Mouse (Mus musculus) liver, embryonic 14.5 days (tissue): ENCODE data around the gene Cic. TPM values are rescaled to one million over a fixed set of nuclear protein-coding genes. Genes with fewer than 3 reads are reported as not detected.

Source experiments
- ATAC-seq: fragments of 200-750 bp; cut with Nextera tagmentation; 2 replicates; pipeline ENCODE4 v1.8.0; 2017; ENCODE audit warnings: moderate number of reproducible peaks, mild to moderate bottlenecking, moderate library complexity; ENCODE audit not compliant: insufficient read depth
- DNase-seq, 3 experiments: peaks; one replicate each; pipeline ENCODE4 v3.0.0-alpha.2; 2012 to 2013; ENCODE audit warnings: low read depth in 3 of 3, low spot score in 3 of 3
- H3K27ac ChIP-seq: fragments of 300-500 bp; sonication (generic); 2 replicates; pipeline ENCODE4 v1.5.1; 2014; ENCODE audit warnings: moderate library complexity, mild to moderate bottlenecking, control low read depth, inconsistent platforms
- H3K27me3 ChIP-seq: fragments of 300-500 bp; sonication (generic); 2 replicates; pipeline ENCODE4 v1.6.1; 2014; ENCODE audit warnings: mild to moderate bottlenecking, low read length, moderate library complexity; ENCODE audit not compliant: control insufficient read depth, insufficient read depth
- H3K36me3 ChIP-seq: fragments of 300-500 bp; sonication (generic); replicated peaks from 2 replicates; pipeline ENCODE4 v1.6.1; 2014; ENCODE audit warnings: low read depth; ENCODE audit not compliant: control insufficient read depth, insufficient read depth
- H3K4me1 ChIP-seq, 2 experiments: fragments of 200-500 bp in 1 of 2; fragments of 300-500 bp in 1 of 2; sonication (generic) in 1 of 2; replicated peaks; 2 replicates each; pipeline ENCODE4 v1.6.1; 2012 to 2014; ENCODE audit warnings: antibody characterized with exemption in 1 of 2, inconsistent platforms in 1 of 2, low read length in 1 of 2; ENCODE audit not compliant: control insufficient read depth in 2 of 2, insufficient read depth in 2 of 2
- H3K4me2 ChIP-seq: fragments of 300-500 bp; sonication (generic); 2 replicates; pipeline ENCODE4 v1.6.1; 2014; ENCODE audit warnings: low read depth, mild to moderate bottlenecking, control low read depth, moderate library complexity
- H3K4me3 ChIP-seq, 2 experiments: fragments of 200-500 bp in 1 of 2; fragments of 300-500 bp in 1 of 2; sonication (generic) in 1 of 2; 2 replicates each; pipeline ENCODE4 v1.5.1; 2012 to 2014; ENCODE audit warnings: low read depth in 2 of 2, low read length in 2 of 2, mild to moderate bottlenecking in 2 of 2, control low read depth in 1 of 2, inconsistent platforms in 1 of 2, moderate library complexity in 1 of 2; ENCODE audit not compliant: insufficient read depth in 1 of 2
- H3K9ac ChIP-seq: fragments of 300-500 bp; sonication (generic); replicated peaks from 2 replicates; pipeline ENCODE4 v1.6.1; 2014; ENCODE audit warnings: mild to moderate bottlenecking, control low read depth, moderate library complexity
- H3K9me3 ChIP-seq: fragments of 300-500 bp; sonication (generic); 2 replicates; pipeline ENCODE4 v1.6.1; 2016; ENCODE audit warnings: low read length, mixed read lengths; ENCODE audit not compliant: control insufficient read depth
- CTCF ChIP-seq: IDR thresholded peaks from 2 replicates; pipeline ENCODE4 v1.5.1; 2016; ENCODE audit warnings: antibody characterized with exemption, low read depth, control low read depth
- EP300 ChIP-seq: IDR thresholded peaks from 2 replicates; pipeline ENCODE4 v1.6.1; 2016; ENCODE audit warnings: antibody characterized with exemption, low read depth
- WGBS: fragments of 180-500 bp; shearing (Covaris S2); extraction: QIAGEN DNeasy Blood & Tissue Kit; methylation state at CpG from one replicate; pipeline ENCODE4 v1.1.7; 2014; ENCODE audit not compliant: insufficient replicate concordance; 5-methylcytosine and 5-hydroxymethylcytosine counted together
- polyA plus RNA-seq, 2 experiments: library from polyadenylated mRNA; depleted of rRNA in 1 of 2; stranded (reverse) in 1 of 2; unstranded in 1 of 2; fragments of >200 nt; fragmentation: Nextera tagmentation in 1 of 2; extraction: Ambion mirVana in 1 of 2; gene quantifications; 2 replicates each; pipeline versions ENCODE4 v1.2.1 to v1.2.3; 2012 to 2014

The Cic gene
- polyA plus RNA-seq, 2 experiments: 9.7 to 14.8 TPM

GRCm38 (mm10) chr7:25290463-25290862, 23.0 kb downstream of the Cic start:
- DNase-seq: no peak
- TF ChIP-seq EP300 (no peak), CTCF (no peak)
- ATAC-seq: no peak
- no peak overlapping the region for H3K4me2 ChIP-seq
- H3K9me3 ChIP-seq: no peaks in the 10 kb centered on the region
- H3K4me3 ChIP-seq: no peak overlapping the region
- H3K36me3 ChIP-seq: peaks cover 70% of the 10 kb centered on the region
- no peak overlapping the region for H3K9ac ChIP-seq
- no peaks in the 10 kb centered on the region for H3K27me3 ChIP-seq
- WGBS: 83% methylated on average over 1 of the region's 1 CpGs
- no peaks in the 10 kb centered on the region for H3K4me1 ChIP-seq
- no peak overlapping the region for H3K27ac ChIP-seq

GRCm38 (mm10) chr7:25290911-25291310, 23.4 kb downstream of the Cic start:
- no peaks in the 10 kb centered on the region for H3K4me1 ChIP-seq
- no peak for TF ChIP-seq CTCF
- no peak for TF ChIP-seq EP300
- no peaks in the 10 kb centered on the region for H3K27me3 ChIP-seq
- H3K9ac ChIP-seq: no peak overlapping the region
- ATAC-seq (no peak), DNase-seq (no peak)
- no peak overlapping the region for H3K4me2 ChIP-seq
- peaks cover 66% of the 10 kb centered on the region for H3K36me3 ChIP-seq
- no peaks in the 10 kb centered on the region for H3K9me3 ChIP-seq
- H3K27ac ChIP-seq: no peak overlapping the region
- WGBS: 73% methylated on average over 2 of the region's 2 CpGs
- no peak overlapping the region for H3K4me3 ChIP-seq

- peaks cover 4% of the 10 kb centered on the region in 2 experiments for H3K4me1 ChIP-seq
- peaks cover 56% of the 10 kb centered on the region for H3K36me3 ChIP-seq
- H3K27ac ChIP-seq: no peak overlapping the region
- H3K4me3 ChIP-seq: no peak overlapping the region
- TF ChIP-seq CTCF: no peak
- no peak for TF ChIP-seq EP300
- ATAC-seq (no peak), DNase-seq (no peak)
- H3K4me2 ChIP-seq: no peak overlapping the region
- 74% methylated on average over 7 of the region's 7 CpGs for WGBS
- no peaks in the 10 kb centered on the region for H3K27me3 ChIP-seq
- H3K9me3 ChIP-seq: no peaks in the 10 kb centered on the region
- H3K9ac ChIP-seq: no peak overlapping the region
These were observed 24.6 kb downstream of the Cic start for GRCm38 (mm10) chr7:25292107-25292506.

GRCm38 (mm10) chr7:25293191-25293739, 25.8 kb downstream of the Cic start:
- no peak for ATAC-seq
- no peaks in the 10 kb centered on the region for H3K9me3 ChIP-seq
- no peak overlapping the region for H3K27ac ChIP-seq
- TF ChIP-seq EP300 (no peak), CTCF (no peak)
- WGBS: 93% methylated on average over 9 of the region's 10 CpGs
- H3K4me2 ChIP-seq: no peak overlapping the region
- H3K36me3 ChIP-seq: peaks cover 44% of the 10 kb centered on the region
- H3K9ac ChIP-seq: no peak overlapping the region
- H3K27me3 ChIP-seq: no peaks in the 10 kb centered on the region
- no peak overlapping the region for H3K4me3 ChIP-seq
- DNase-seq: no peak
- H3K4me1 ChIP-seq: peaks cover 4 to 5% of the 10 kb centered on the region in 2 experiments

GRCm38 (mm10) chr7:25294495-25294894, 27.0 kb downstream of the Cic start:
- Histone ChIP-seq H3K4me2 (no peak overlapping the region), H3K9me3 (no peaks in the 10 kb centered on the region), H3K27ac (no peak overlapping the region), H3K4me1 (peaks cover 4 to 5% of the 10 kb centered on the region in 2 experiments), H3K27me3 (no peaks in the 10 kb centered on the region), H3K36me3 (peaks cover 32% of the 10 kb centered on the region), H3K9ac (no peak overlapping the region), H3K4me3 (no peak overlapping the region)
- DNase-seq (no peak), ATAC-seq (no peak)
- WGBS: 75% methylated on average over 4 of the region's 4 CpGs
- no peak for TF ChIP-seq EP300
- no peak for TF ChIP-seq CTCF
